Mouse (Mus musculus) WW6 (cell line): ENCODE results near the gene Acss1.

Experiments
- DNase-seq: peaks from one replicate; pipeline ENCODE4 v3.0.0-alpha.2; 2013; ENCODE audit warnings: low read depth, low spot score

Gene Acss1

GRCm38 (mm10) chr2:150667820-150668766 is at the start of gene Acss1:
Acss1 (minus strand) TSS chr2:150668500.
- DNase-seq, result no peak

GRCm38 (mm10) chr2:150712167-150712674 is 43.9 kb upstream of the Acss1 start:
- DNase-seq, result no peak

GRCm38 (mm10) chr2:150691481-150692170 is 23.3 kb upstream of the Acss1 start:
- DNase-seq, result no peak

- DNase-seq, result no peak
Measured at GRCm38 (mm10) chr2:150690216-150690615, 21.9 kb upstream of the Acss1 start.

DNA sequence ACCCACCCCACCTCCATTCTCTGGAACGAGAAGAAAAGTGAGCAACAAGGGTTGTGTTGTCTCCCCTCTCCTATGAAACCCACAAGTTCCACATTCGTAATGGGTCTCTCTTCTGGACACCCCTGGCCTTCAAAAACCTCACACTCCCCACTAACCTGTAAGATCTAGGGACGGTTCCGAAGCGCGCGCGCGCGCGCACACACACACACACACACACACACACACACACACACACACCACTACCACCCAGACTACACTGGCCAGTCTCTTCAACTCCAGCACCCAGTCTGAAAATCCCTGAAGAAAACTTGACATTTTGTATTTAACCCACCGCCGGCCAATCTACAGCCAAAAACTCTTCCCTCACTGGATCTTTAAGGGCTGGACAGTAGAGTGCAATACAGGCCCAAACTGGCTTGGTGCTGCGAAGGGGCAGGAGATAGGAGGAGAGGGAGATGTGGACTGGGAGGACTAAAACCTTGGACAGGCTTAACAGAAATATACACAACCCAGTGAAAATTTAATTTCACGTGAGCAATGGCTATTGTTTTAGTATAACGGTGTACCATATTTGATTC is 21.0 kb upstream of the Acss1 start, which contains the start of gene Vsx1:
TSS of gene Vsx1 (minus strand) at position 138 of the 578 bp plus-strand sequence.
- no peak for DNase-seq

GRCm38 (mm10) chr2:150688541-150689186 is 20.4 kb upstream of the Acss1 start:
- DNase-seq, result no peak

DNA sequence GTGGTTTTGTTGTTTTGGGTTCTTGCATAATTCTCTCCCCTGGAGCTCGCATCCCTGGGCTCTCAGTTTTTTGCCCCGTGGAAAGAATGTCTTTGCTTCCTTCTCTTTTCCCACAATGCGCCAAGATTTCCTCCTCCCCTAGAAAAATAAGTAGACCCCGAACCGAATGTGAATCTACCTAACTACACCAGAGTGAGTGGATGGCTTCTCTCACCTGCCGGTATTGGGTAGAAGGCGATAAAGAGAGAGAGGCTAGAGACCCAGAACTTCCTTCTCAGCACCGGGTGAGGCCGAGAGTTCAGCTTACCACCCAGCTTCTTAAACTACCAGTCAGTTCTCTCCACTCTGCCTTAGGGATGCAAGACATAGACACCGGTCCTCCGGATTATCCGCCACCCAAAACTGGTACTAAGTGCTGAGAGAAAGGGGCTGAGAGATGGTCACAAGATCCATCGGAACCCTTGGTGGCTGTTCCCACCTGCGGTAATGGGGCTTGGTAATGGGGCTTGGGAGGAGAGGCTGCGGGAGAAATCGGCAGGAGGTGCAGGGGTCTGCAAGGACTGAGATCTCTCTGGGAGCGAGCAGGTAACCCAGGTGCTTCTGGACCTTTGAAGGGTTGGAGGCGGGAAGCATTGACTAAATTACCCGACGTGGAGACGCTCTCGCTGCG is 19.7 kb upstream of the Acss1 start:
- no peak for DNase-seq

- no peak for DNase-seq
Measured at GRCm38 (mm10) chr2:150685389-150685788, 17.1 kb upstream of the Acss1 start.

GRCm38 (mm10) chr2:150684451-150684850 is 16.2 kb upstream of the Acss1 start:
- DNase-seq, result no peak

GRCm38 (mm10) chr2:150681581-150681980 is 13.3 kb upstream of the Acss1 start:
- DNase-seq, result no peak

- no peak for DNase-seq
Measured at GRCm38 (mm10) chr2:150678392-150678791, 10.1 kb upstream of the Acss1 start.

GRCm38 (mm10) chr2:150675525-150675924 is 7.2 kb upstream of the Acss1 start:
- DNase-seq, result no peak

GRCm38 (mm10) chr2:150674900-150675299 is 6.6 kb upstream of the Acss1 start:
- no peak for DNase-seq

DNA sequence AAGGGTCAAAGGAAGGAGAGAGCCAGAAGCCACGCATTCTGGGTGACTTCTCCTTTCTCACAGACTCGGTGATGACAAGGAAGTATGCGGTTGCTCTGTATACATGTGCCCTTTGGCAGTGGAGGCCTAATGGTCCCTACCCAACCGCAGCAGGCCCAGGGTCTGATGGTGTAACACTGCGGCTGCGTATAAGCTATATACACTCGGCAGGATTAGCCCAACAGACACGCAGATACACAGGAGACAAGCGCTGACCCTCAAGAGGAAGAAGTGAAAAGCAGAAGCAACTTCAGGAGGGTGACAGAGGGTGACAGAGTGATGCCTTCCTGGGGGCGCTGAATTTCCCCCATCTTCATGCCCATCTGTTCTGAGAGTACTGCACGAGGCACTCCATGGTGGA is 5.6 kb upstream of the Acss1 start:
- DNase-seq, result no peak

GRCm38 (mm10) chr2:150671609-150672290 is 3.5 kb upstream of the Acss1 start:
- DNase-seq, result no peak

DNA sequence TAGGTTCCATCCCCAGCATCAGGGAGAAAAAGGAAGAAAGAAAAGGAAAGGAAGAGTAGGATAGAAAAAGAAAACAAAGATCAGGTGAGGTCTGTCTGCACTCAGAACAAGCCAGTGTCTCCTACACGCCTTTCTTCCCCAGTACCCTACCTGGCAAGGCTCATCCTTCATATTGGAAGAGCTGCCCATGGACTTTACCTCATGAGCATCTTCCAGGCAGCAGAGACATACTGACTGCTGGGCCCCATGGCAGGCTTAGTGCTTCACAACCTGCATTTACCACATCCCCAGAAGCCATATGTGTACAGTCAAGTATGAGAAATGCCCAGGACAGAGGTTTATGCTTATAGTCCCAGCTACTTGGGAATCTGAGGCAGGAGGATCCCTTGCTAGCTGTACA is 2.6 kb upstream of the Acss1 start:
- no peak for DNase-seq

GRCm38 (mm10) chr2:150669454-150670045 is 1.2 kb upstream of the Acss1 start:
- no peak for DNase-seq

GRCm38 (mm10) chr2:150668956-150669355 is 656 bp upstream of the Acss1 start:
- no peak for DNase-seq

DNA sequence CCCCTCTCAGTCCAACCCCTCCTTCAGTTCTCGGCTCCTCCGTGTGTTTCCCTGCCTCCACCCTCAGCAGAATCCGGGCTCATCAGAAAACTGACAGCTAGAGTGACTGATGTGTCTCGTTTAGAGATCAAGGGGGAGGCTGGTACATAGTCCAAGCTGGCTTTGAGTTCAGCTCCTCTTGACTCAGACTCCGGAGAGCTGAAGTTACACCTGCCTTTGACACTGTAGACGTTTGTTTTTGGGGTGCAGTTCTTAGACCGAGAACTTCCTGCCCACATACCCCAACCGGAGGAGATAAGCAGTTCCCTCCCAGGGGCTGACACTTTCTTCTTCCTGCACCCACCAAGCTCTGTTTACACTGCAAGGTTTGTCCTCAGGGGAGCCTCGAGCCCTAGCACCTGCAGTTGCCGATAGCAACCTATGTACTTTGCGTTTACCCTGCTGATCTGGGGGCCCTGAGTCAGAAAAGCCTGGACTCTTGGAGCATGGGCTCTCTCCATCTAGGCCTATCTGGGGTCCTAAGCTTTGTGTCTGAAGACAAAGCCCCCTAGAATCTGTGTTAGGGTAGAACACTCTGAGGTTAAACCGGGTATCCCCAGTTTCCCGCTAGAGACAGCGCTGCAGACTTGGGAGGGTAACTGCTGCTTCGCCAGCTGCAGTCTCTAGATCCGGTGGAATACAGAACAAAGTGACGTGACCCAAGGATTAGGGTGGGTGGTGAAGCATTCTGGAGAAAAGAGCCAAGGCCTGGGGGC is 1.1 kb downstream of the Acss1 start:
- no peak for DNase-seq
